Mouse (Mus musculus): Measurements from ENCODE around the gene Fam111a. TPM values are rescaled to one million over a fixed set of nuclear protein-coding genes. Genes with fewer than 3 reads are reported as not detected.

The Fam111a gene
- polyA plus RNA-seq, 1 experiment from 2014 or later = 24.9 TPM

DNA sequence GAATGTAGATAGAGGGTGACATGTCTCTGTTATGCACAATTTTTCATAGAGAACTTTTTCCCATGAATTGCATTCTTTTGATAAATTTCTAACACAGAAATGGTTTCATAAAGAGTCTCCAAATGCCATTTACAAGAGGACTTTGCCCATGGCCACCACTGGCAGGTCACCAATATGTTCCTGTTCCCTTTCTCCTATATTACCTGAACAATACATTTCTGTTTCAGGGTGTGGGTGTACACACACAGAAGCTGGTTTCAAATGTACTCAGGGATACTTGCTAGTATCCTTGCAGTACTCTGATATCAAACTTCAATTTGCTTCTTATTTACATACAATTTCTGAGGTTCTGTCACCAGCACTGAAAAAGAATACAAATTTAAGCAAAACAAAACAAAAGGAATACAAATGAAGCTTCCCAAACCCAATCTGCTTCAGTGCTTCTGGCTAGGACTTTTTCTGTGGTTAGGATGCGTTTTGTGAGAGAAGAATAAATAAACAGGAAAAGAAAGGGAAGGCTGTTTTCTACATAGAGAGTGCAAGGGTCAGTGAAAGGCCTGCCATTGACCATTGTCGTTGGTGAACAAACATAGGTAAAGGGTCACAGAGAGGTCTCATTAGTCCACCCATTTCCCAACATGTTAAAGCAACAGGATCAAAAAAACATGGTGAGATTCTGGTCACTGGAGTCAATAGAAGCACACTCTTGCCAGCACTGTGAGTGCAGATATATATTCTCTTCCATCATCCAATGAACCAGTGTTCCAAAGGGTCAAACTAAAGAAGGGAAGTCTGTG is 55.3 kb downstream of the Fam111a start:
- Histone ChIP-seq H3K9me3 (ENCODE audit: control insufficient read depth, low read length) (no peaks in the 10 kb centered on the region), H3K4me2 (ENCODE audit: low read depth, severe bottlenecking) (no peak overlapping the region), H3K4me3 (ENCODE audit: low read depth, low read length) (no peak overlapping the region), H3K27ac (replicated peaks; ENCODE audit: low read depth, low read length) (no peak overlapping the region), H3K4me1 (ENCODE audit: control insufficient read depth, insufficient read depth, low read length) (no peaks in the 10 kb centered on the region), H3K9ac (ENCODE audit: low read length) (no peak overlapping the region), H3K36me3 (ENCODE audit: control insufficient read depth, insufficient read depth, low read length) (no peaks in the 10 kb centered on the region), H3K27me3 (ENCODE audit: control insufficient read depth, insufficient read depth, low read length) (peaks cover 4% of the 10 kb centered on the region; the same call in 1 of the 2 replicates)
- WGBS = 46% methylated on average over 2 of the region's 2 CpGs
- no peak for ATAC-seq (ENCODE audit: insufficient number of reproducible peaks, low FRiP score, low TSS enrichment, low read depth)
- no peak for DNase-seq (ENCODE audit: low spot score)

DNA sequence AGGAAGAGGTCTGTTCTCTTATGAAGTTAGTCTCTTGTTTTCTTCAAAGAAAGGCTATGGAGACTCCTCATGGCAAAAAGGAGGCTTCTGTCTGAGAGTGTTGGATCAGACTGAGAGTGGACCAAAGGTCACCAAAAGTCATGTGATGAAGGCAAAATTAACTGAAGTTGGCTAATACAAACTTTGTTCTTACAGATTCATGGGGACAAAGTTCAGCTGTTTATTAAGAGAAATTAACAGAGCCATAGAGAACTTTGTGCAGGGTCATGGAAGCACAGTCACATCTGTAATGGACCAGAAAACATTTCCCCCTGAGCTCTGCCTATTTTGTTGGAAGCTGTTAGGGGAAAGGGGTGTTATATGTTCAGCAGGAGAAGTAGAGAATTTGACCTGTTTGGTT is 62.8 kb downstream of the Fam111a start:
- Histone ChIP-seq H3K27me3 (ENCODE audit: control insufficient read depth, insufficient read depth, low read length) (no peaks in the 10 kb centered on the region), H3K4me2 (ENCODE audit: low read depth, severe bottlenecking) (no peak overlapping the region), H3K4me1 (ENCODE audit: control insufficient read depth, insufficient read depth, low read length) (no peaks in the 10 kb centered on the region), H3K9me3 (ENCODE audit: control insufficient read depth, low read length) (no peaks in the 10 kb centered on the region), H3K9ac (ENCODE audit: low read length) (no peak overlapping the region), H3K27ac (replicated peaks; ENCODE audit: low read depth, low read length) (no peak overlapping the region), H3K36me3 (ENCODE audit: control insufficient read depth, insufficient read depth, low read length) (no peaks in the 10 kb centered on the region), H3K4me3 (ENCODE audit: low read depth, low read length) (no peak overlapping the region)
- DNase-seq (ENCODE audit: low spot score) (no peak), ATAC-seq (ENCODE audit: insufficient number of reproducible peaks, low FRiP score, low TSS enrichment, low read depth) (no peak)

- no peak overlapping the region for H3K27ac ChIP-seq (replicated peaks; ENCODE audit: low read depth, low read length)
- no peak overlapping the region for H3K4me3 ChIP-seq (ENCODE audit: low read depth, low read length)
- no peaks in the 10 kb centered on the region for H3K9me3 ChIP-seq (ENCODE audit: control insufficient read depth, low read length)
- H3K4me1 ChIP-seq (ENCODE audit: control insufficient read depth, insufficient read depth, low read length) = no peaks in the 10 kb centered on the region
- H3K36me3 ChIP-seq (ENCODE audit: control insufficient read depth, insufficient read depth, low read length) = no peaks in the 10 kb centered on the region
- H3K9ac ChIP-seq (ENCODE audit: low read length) = no peak overlapping the region
- no peak for ATAC-seq (ENCODE audit: insufficient number of reproducible peaks, low FRiP score, low TSS enrichment, low read depth)
- H3K4me2 ChIP-seq (ENCODE audit: low read depth, severe bottlenecking) = no peak overlapping the region
- no peaks in the 10 kb centered on the region for H3K27me3 ChIP-seq (ENCODE audit: control insufficient read depth, insufficient read depth, low read length)
- DNase-seq (ENCODE audit: low spot score) = no peak
- WGBS = 70% methylated on average over 1 of the region's 1 CpGs
These were observed 68.1 kb downstream of the Fam111a start for GRCm38 (mm10) chr19:12613646-12614045.

DNA sequence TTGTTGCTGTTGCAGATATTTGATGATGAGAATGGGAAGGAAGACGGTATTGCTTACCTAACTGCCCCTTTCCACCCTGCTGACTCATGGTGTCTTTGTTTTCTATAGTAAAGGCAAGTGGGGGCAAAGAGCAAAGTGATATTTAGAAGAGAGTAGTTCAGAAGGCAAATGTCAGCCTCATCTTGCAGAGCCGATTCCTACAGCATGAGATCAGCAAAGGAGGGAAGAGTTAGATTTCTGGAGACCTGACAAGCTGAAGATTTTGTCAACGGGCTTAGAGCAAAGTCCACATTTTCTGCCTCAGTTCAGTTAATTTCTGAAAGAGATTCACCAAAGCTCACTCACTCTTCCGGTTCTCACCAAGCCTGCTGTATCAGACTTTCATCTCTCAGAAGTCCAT is 87.6 kb downstream of the Fam111a start, which contains the start of gene Glyat:
Glyat (plus strand) TSS at position 133 of the 400 bp plus-strand sequence.
- no peak within 1 kb of the TSS for H3K4me2 ChIP-seq (ENCODE audit: low read depth, severe bottlenecking)
- no peaks in the 10 kb centered on the region for H3K36me3 ChIP-seq (ENCODE audit: control insufficient read depth, insufficient read depth, low read length)
- no peak within 1 kb of the TSS for H3K9ac ChIP-seq (ENCODE audit: low read length)
- H3K9me3 ChIP-seq (ENCODE audit: control insufficient read depth, low read length) = no peaks in the 10 kb centered on the region
- no peak within 1 kb of the TSS for H3K4me3 ChIP-seq (ENCODE audit: low read depth, low read length)
- DNase-seq (ENCODE audit: low spot score) = no peak
- no peaks in the 10 kb centered on the region for H3K4me1 ChIP-seq (ENCODE audit: control insufficient read depth, insufficient read depth, low read length)
- no peak for ATAC-seq (ENCODE audit: insufficient number of reproducible peaks, low FRiP score, low TSS enrichment, low read depth)
- WGBS = 82% methylated on average over 4 of the region's 4 CpGs
- no peak within 1 kb of the TSS for H3K27ac ChIP-seq (replicated peaks; ENCODE audit: low read depth, low read length)
- no peaks in the 10 kb centered on the region for H3K27me3 ChIP-seq (ENCODE audit: control insufficient read depth, insufficient read depth, low read length)

DNA sequence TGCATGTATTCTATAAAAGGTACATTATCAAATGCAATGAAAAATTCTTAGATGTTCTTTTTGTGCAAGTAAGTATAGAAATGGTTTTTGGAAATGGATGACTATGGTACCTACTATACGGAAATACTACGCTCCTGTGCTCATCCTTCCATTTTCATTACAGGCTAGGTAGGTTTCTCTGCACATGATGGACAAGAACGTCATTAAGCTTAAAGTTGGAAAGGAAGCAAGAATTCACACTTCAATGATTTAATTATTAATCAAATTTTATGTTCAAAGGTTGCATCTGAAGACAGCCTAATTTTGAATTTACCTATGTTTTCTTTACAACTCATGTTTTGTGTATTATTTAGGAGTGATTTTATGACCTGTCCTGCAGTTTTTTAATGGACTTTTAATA is 88.7 kb downstream of the Fam111a start:
- ATAC-seq (ENCODE audit: insufficient number of reproducible peaks, low FRiP score, low TSS enrichment, low read depth) = no peak
- H3K27me3 ChIP-seq (ENCODE audit: control insufficient read depth, insufficient read depth, low read length) = no peaks in the 10 kb centered on the region
- no peaks in the 10 kb centered on the region for H3K4me1 ChIP-seq (ENCODE audit: control insufficient read depth, insufficient read depth, low read length)
- 94% methylated on average over 3 of the region's 3 CpGs for WGBS
- H3K4me3 ChIP-seq (ENCODE audit: low read depth, low read length) = no peak overlapping the region
- no peak overlapping the region for H3K27ac ChIP-seq (replicated peaks; ENCODE audit: low read depth, low read length)
- no peak overlapping the region for H3K4me2 ChIP-seq (ENCODE audit: low read depth, severe bottlenecking)
- no peak for DNase-seq (ENCODE audit: low spot score)
- no peaks in the 10 kb centered on the region for H3K9me3 ChIP-seq (ENCODE audit: control insufficient read depth, low read length)
- no peak overlapping the region for H3K9ac ChIP-seq (ENCODE audit: low read length)
- no peaks in the 10 kb centered on the region for H3K36me3 ChIP-seq (ENCODE audit: control insufficient read depth, insufficient read depth, low read length)

DNA sequence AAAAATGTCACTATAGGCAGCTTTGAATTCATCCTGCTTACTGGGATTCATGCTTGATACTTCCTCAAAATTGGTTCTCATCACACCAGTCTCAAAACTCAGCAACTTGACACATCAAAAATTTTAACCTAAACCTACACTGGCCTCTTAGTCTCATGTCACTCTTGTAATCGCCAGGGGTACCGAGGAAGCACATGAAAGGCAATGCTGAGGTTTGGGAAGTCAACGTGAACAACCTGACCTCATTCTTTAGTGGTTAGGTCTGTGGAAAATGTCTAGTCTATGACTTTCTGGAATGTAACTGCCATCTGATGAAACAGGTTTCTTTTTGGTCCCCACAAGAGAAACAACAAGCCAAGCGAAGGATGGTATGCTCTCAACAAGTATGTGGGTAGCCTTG is 89.4 kb downstream of the Fam111a start:
- Histone ChIP-seq H3K4me3 (ENCODE audit: low read depth, low read length) (no peak overlapping the region), H3K9ac (ENCODE audit: low read length) (no peak overlapping the region), H3K9me3 (ENCODE audit: control insufficient read depth, low read length) (no peaks in the 10 kb centered on the region), H3K36me3 (ENCODE audit: control insufficient read depth, insufficient read depth, low read length) (no peaks in the 10 kb centered on the region), H3K4me2 (ENCODE audit: low read depth, severe bottlenecking) (no peak overlapping the region), H3K27ac (replicated peaks; ENCODE audit: low read depth, low read length) (no peak overlapping the region), H3K4me1 (ENCODE audit: control insufficient read depth, insufficient read depth, low read length) (no peaks in the 10 kb centered on the region), H3K27me3 (ENCODE audit: control insufficient read depth, insufficient read depth, low read length) (no peaks in the 10 kb centered on the region)
- DNase-seq (ENCODE audit: low spot score) = no peak
- WGBS = 89% methylated on average over 4 of the region's 4 CpGs
- no peak for ATAC-seq (ENCODE audit: insufficient number of reproducible peaks, low FRiP score, low TSS enrichment, low read depth)

DNA sequence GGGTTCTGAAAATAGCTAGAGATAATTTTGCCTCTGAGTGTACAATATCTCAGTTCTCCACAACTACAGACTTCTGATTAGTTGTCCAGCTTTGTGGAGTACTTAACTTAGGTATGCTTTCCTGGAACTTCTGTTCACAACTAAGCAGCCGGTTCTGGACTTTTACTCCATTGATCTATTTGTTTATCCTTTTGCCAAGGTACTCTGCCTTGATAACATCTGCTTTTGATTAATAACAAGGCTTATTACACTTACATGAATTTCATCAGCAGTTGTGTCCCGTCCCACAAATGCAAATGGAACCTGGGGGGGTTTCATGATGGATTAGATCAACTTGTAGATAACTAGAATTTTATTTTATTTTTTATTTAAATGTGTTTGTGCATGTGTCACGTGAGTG is 91.3 kb downstream of the Fam111a start:
- H3K4me3 ChIP-seq (ENCODE audit: low read depth, low read length) = no peak overlapping the region
- no peak overlapping the region for H3K4me2 ChIP-seq (ENCODE audit: low read depth, severe bottlenecking)
- no peaks in the 10 kb centered on the region for H3K27me3 ChIP-seq (ENCODE audit: control insufficient read depth, insufficient read depth, low read length)
- H3K36me3 ChIP-seq (ENCODE audit: control insufficient read depth, insufficient read depth, low read length) = no peaks in the 10 kb centered on the region
- WGBS = 75% methylated on average over 3 of the region's 3 CpGs
- H3K9ac ChIP-seq (ENCODE audit: low read length) = no peak overlapping the region
- H3K9me3 ChIP-seq (ENCODE audit: control insufficient read depth, low read length) = no peaks in the 10 kb centered on the region
- no peaks in the 10 kb centered on the region for H3K4me1 ChIP-seq (ENCODE audit: control insufficient read depth, insufficient read depth, low read length)
- DNase-seq (ENCODE audit: low spot score) = no peak
- H3K27ac ChIP-seq (replicated peaks; ENCODE audit: low read depth, low read length) = no peak overlapping the region
- ATAC-seq (ENCODE audit: insufficient number of reproducible peaks, low FRiP score, low TSS enrichment, low read depth) = no peak

DNA sequence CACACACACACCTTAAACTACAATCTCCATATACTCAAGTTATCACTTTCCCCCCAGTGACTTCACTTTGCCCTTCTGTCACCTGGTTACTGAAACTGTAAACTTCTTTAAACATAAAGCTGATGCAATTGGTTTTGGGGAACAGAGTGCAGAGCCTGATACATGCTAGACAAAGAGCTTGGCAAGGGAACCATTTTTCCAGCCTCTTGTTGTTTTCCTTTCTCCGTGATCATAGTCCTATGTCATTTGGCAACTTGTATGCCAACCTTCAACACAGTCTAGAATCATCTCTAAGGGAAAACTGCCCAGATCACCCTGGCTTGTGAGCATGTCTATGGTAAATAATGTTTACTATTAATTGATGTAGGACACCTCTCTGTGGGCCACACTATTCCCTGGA is 92.5 kb downstream of the Fam111a start:
- Histone ChIP-seq H3K4me2 (ENCODE audit: low read depth, severe bottlenecking) (no peak overlapping the region), H3K9ac (ENCODE audit: low read length) (no peak overlapping the region), H3K36me3 (ENCODE audit: control insufficient read depth, insufficient read depth, low read length) (no peaks in the 10 kb centered on the region), H3K27ac (replicated peaks; ENCODE audit: low read depth, low read length) (no peak overlapping the region), H3K4me3 (ENCODE audit: low read depth, low read length) (no peak overlapping the region), H3K9me3 (ENCODE audit: control insufficient read depth, low read length) (no peaks in the 10 kb centered on the region), H3K4me1 (ENCODE audit: control insufficient read depth, insufficient read depth, low read length) (no peaks in the 10 kb centered on the region), H3K27me3 (ENCODE audit: control insufficient read depth, insufficient read depth, low read length) (no peaks in the 10 kb centered on the region)
- WGBS = 84% methylated on average over 1 of the region's 1 CpGs
- no peak for ATAC-seq (ENCODE audit: insufficient number of reproducible peaks, low FRiP score, low TSS enrichment, low read depth)
- DNase-seq (ENCODE audit: low spot score) = no peak
